Mouse (Mus musculus): Measurements from ENCODE around the gene Bbx.

GRCm38 (mm10) chr16:50307231-50307630 is 125.0 kb downstream of the Bbx start:
- TF ChIP-seq GATA1 (IDR thresholded peaks at IDR 0.05; ENCODE audit: borderline replicate concordance, low read length): no peak
- TF ChIP-seq FLI1 (IDR thresholded peaks at IDR 0.05; ENCODE audit: low read length): no peak
